Mouse (Mus musculus) spleen, adult 2 months (tissue): ENCODE measurements around the gene Cadps2.

Experiments used
- CTCF ChIP-seq: fragments of 200-500 bp; IDR thresholded peaks from 2 replicates; pipeline ENCODE4 v1.5.1; 2011; ENCODE audit warnings: mild to moderate bottlenecking, inconsistent platforms; ENCODE audit not compliant: insufficient read depth, insufficient read length, insufficient replicate concordance; ENCODE audit errors: extremely low read depth
- POLR2A ChIP-seq: fragments of 200-500 bp; IDR thresholded peaks from 2 replicates; pipeline ENCODE4 v1.6.1; 2011; ENCODE audit warnings: low read depth, low read length, inconsistent platforms

GRCm38 (mm10) chr6:23728620-23729019 is 110.6 kb downstream of the Cadps2 start:
- TF ChIP-seq POLR2A (no peak), CTCF (no peak)
